12 mouse cellular contexts compared by ENCODE assay signal in the genomic region with DNA sequence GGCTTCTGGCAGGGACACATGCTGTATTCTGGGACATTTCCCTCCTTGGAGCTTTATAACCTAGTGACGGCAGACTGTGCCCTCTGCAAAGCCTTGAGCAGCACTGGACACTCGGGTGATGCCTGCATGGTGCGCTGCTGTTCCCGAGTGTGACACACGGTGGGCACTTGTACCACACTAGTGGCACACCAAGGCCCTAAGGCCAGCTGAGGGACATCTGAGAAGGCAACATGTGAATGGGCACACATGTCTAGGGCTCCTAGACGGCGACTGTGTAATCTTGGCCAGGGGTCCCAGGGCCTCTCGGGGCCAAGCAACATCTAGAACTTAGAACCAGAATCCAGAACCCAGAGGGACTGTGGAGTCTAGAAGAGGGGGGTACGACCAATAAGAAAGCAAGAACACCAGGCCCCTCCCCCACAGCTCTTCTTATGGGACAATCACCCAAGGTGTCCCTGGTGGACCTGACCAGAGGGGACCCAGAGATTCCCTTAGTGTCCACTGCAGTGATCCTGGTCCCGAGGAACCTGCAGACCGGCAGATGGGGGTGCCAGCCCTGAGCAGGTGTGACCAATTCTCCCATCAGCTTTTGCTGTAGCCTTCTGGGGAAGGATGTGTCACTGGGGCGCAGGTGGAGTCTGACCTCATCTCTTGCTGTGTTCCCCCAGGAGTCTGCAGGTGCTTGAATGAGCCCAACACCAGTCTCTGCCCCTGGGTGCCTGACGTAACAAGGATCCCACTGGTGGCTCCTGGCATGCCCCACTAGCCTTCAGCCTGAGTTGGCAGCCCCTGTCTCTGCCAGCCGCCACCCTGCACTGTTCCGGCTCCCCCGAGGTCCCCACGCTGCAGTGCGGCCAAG. TPM values are rescaled to one million over a fixed set of nuclear protein-coding genes. Genes with fewer than 3 reads are reported as not detected.
DNase-seq lines count a peak whose midpoint lies in the region; ATAC-seq and TF ChIP-seq lines count a peak whose summit lies in the region.
"Had no signal": no experiment of that assay in that cellular context is flagged by ENCODE, and none has a peak within 500 bp of the region (broad histone marks: within the 10 kb centered on the region; RNA-seq: fewer than 3 reads in every experiment).

No protein-coding gene starts in this region.

- 0 out of 2 replicates have a peak overlapping the region, but pooled peaks have one; percentile 4 for H3K4me3 ChIP-seq in midbrain, embryonic 12.5 days
- no peak overlapping the region for H3K4me3 ChIP-seq in midbrain, postnatal 0 days (ENCODE audit: low read depth, low read length)
- H3K4me3 ChIP-seq in limb, embryonic 12.5 days (replicated peaks), result 0 out of 2 replicates have a peak overlapping the region, but pooled peaks have one; percentile 97

- TF ChIP-seq CTCF in midbrain, postnatal 0 days (IDR thresholded peaks at IDR 0.05), result no peak

- DNase-seq in heart, adult 11 months, result peak; percentile 93
- no peak for DNase-seq in heart, adult 9 months (ENCODE audit: low spot score in 2 of 2)
- no peak for DNase-seq in midbrain, postnatal 0 days (ENCODE audit: low spot score)
- DNase-seq in frontal cortex, postnatal 25 days (ENCODE audit: low spot score in 2 of 2), result no peak
- DNase-seq in thymus, postnatal 36 days, result no peak
- no peak for DNase-seq in left cerebral cortex, postnatal 4 days
- DNase-seq: kidney, postnatal 36 days had no signal

- H3K27ac ChIP-seq in midbrain, embryonic 12.5 days (replicated peaks), result no peak overlapping the region
- H3K27ac ChIP-seq in midbrain, postnatal 0 days (ENCODE audit: low read depth, low read length), result no peak overlapping the region
- H3K27ac ChIP-seq in limb, embryonic 12.5 days, result peak overlapping the region; percentile 97; the same call in 1 of the 2 replicates

- ATAC-seq in midbrain, embryonic 12.5 days (ENCODE audit: low FRiP score, low read depth), result no peak
- ATAC-seq in midbrain, postnatal 0 days (ENCODE audit: low FRiP score), result no peak
- no peak for ATAC-seq in limb, embryonic 12.5 days (ENCODE audit: insufficient number of reproducible peaks, insufficient read depth, low FRiP score, low TSS enrichment, low read depth)

- 87% methylated on average over 18 of the region's 18 CpGs for WGBS in midbrain, embryonic 12.5 days
- WGBS in midbrain, postnatal 0 days, result 86% methylated on average over 18 of the region's 18 CpGs
- WGBS in limb, embryonic 12.5 days, result 85% methylated on average over 18 of the region's 18 CpGs

- intact Hi-C loops in left cerebral cortex, postnatal 4 days (cut with DNase I), result loop anchor here (10.0 kb wide), 1 partner anchor 95 kb away; no protein-coding TSS in a partner anchor

- H3K9ac ChIP-seq in midbrain, embryonic 12.5 days (replicated peaks), result 0 out of 2 replicates have a peak overlapping the region, but pooled peaks have one; percentile 37
- H3K9ac ChIP-seq in midbrain, postnatal 0 days (replicated peaks; ENCODE audit: low read length, poor library complexity, severe bottlenecking), result no peak overlapping the region
- H3K9ac ChIP-seq in limb, embryonic 12.5 days (replicated peaks), result no peak overlapping the region; the same call in 1 of the 2 replicates

- H3K4me1 ChIP-seq in midbrain, embryonic 12.5 days, result peaks cover 62% of the 10 kb centered on the region
- H3K4me1 ChIP-seq in midbrain, postnatal 0 days (ENCODE audit: insufficient read depth, low read length), result peaks cover 4% of the 10 kb centered on the region; the same call in 1 of the 2 replicates
- peaks cover 79% of the 10 kb centered on the region for H3K4me1 ChIP-seq in limb, embryonic 12.5 days (replicated peaks)

- peaks cover 6% of the 10 kb centered on the region for H3K27me3 ChIP-seq in midbrain, embryonic 12.5 days
- no peaks in the 10 kb centered on the region for H3K27me3 ChIP-seq in midbrain, postnatal 0 days (ENCODE audit: insufficient read depth, low read length)
- no peaks in the 10 kb centered on the region for H3K27me3 ChIP-seq in limb, embryonic 12.5 days

- peak overlapping the region; percentile 88; the same call in 1 of the 2 replicates for H3K4me2 ChIP-seq in midbrain, embryonic 12.5 days (replicated peaks)
- H3K4me2 ChIP-seq in midbrain, postnatal 0 days (ENCODE audit: low read depth, low read length, poor library complexity, severe bottlenecking), result no peak overlapping the region; the same call in 1 of the 2 replicates
- H3K4me2 ChIP-seq in limb, embryonic 12.5 days, result peak overlapping the region; percentile 87

- H3K36me3 ChIP-seq in midbrain, embryonic 12.5 days, result peaks cover 31% of the 10 kb centered on the region
- peaks cover 14% of the 10 kb centered on the region; the same call in 1 of the 2 replicates for H3K36me3 ChIP-seq in midbrain, postnatal 0 days (ENCODE audit: insufficient read depth, low read length)
- peaks cover 50% of the 10 kb centered on the region for H3K36me3 ChIP-seq in limb, embryonic 12.5 days

- no peaks in the 10 kb centered on the region for H3K9me3 ChIP-seq in midbrain, embryonic 12.5 days
- H3K9me3 ChIP-seq in midbrain, postnatal 0 days (ENCODE audit: low read length), result no peaks in the 10 kb centered on the region
- H3K9me3 ChIP-seq in limb, embryonic 12.5 days, result no peaks in the 10 kb centered on the region

RNA-seq across cellular contexts. Expression of a gene that starts 3.4 kb away (rescaled TPM):
- 4.0 and 5.6 TPM in 2 replicates for polyA plus RNA-seq in midbrain, embryonic 12.5 days (2016; fragmentation: Nextera tagmentation; extraction: Ambion mirVana)
- total RNA-seq in midbrain, postnatal 0 days (2014; rRNA removed), result 9.0 and 9.5 TPM in 2 replicates
- 3.1 and 3.3 TPM in 2 replicates for polyA plus RNA-seq in midbrain, postnatal 0 days (2015; fragmentation: Nextera tagmentation; extraction: Ambion mirVana)
- 8.4 and 8.6 TPM in 2 replicates for polyA plus RNA-seq in limb, embryonic 12.5 days (2016; fragmentation: Nextera tagmentation; extraction: Ambion mirVana)
- total RNA-seq in left cerebral cortex, postnatal 4 days (2021), result 1 to 10 TPM; 6.3 to 9.5 TPM

RNA-seq across cellular contexts. Expression of a gene that starts 9.2 kb away (rescaled TPM):
- polyA plus RNA-seq in midbrain, embryonic 12.5 days (2016; fragmentation: Nextera tagmentation; extraction: Ambion mirVana), result 157 and 167 TPM in 2 replicates
- total RNA-seq in midbrain, postnatal 0 days (2014; rRNA removed), result 108 and 118 TPM in 2 replicates
- 301 and 323 TPM in 2 replicates for polyA plus RNA-seq in midbrain, postnatal 0 days (2015; fragmentation: Nextera tagmentation; extraction: Ambion mirVana)
- polyA plus RNA-seq in limb, embryonic 12.5 days (2016; fragmentation: Nextera tagmentation; extraction: Ambion mirVana), result 149 and 161 TPM in 2 replicates
- total RNA-seq in left cerebral cortex, postnatal 4 days (2021), result 100 to 1,000 TPM; 307 to 309 TPM

RNA-seq across cellular contexts. Expression of a gene that starts 13.4 kb away (rescaled TPM):
- 1.4 and 1.5 TPM in 2 replicates for polyA plus RNA-seq in midbrain, embryonic 12.5 days (2016; fragmentation: Nextera tagmentation; extraction: Ambion mirVana)
- total RNA-seq in midbrain, postnatal 0 days (2014; rRNA removed), result 6.1 and 9.6 TPM in 2 replicates
- 4.4 and 5.5 TPM in 2 replicates for polyA plus RNA-seq in midbrain, postnatal 0 days (2015; fragmentation: Nextera tagmentation; extraction: Ambion mirVana)
- 1.1 and 1.2 TPM in 2 replicates for polyA plus RNA-seq in limb, embryonic 12.5 days (2016; fragmentation: Nextera tagmentation; extraction: Ambion mirVana)
- 1 to 10 TPM; 5.0 to 6.8 TPM for total RNA-seq in left cerebral cortex, postnatal 4 days (2021)

RNA-seq across cellular contexts. Expression of a gene that starts 19.5 kb away (rescaled TPM):
- 27.9 and 34.2 TPM in 2 replicates for polyA plus RNA-seq in midbrain, embryonic 12.5 days (2016; fragmentation: Nextera tagmentation; extraction: Ambion mirVana)
- not detected in 2 replicates for total RNA-seq in midbrain, postnatal 0 days (2014; rRNA removed)
- polyA plus RNA-seq in midbrain, postnatal 0 days (2015; fragmentation: Nextera tagmentation; extraction: Ambion mirVana), result 7.4 and 17.3 TPM in 2 replicates
- polyA plus RNA-seq in limb, embryonic 12.5 days (2016; fragmentation: Nextera tagmentation; extraction: Ambion mirVana), result 5.5 and 21.1 TPM in 2 replicates
- not detected for total RNA-seq in left cerebral cortex, postnatal 4 days (2021)
- total RNA-seq: liver, adult 2 months had no signal
- polyA plus RNA-seq: gonadal fat pad, adult 2 months; liver, adult 2 months; neural tube, embryonic 11.5 days had no signal

RNA-seq across cellular contexts. Expression of a gene that starts 21.5 kb away (rescaled TPM):
- polyA plus RNA-seq in midbrain, embryonic 12.5 days (2016; fragmentation: Nextera tagmentation; extraction: Ambion mirVana), result 65.4 and 68.4 TPM in 2 replicates
- 75.9 and 79.6 TPM in 2 replicates for total RNA-seq in midbrain, postnatal 0 days (2014; rRNA removed)
- polyA plus RNA-seq in midbrain, postnatal 0 days (2015; fragmentation: Nextera tagmentation; extraction: Ambion mirVana), result 54.9 and 55.3 TPM in 2 replicates
- 50.8 and 53.7 TPM in 2 replicates for polyA plus RNA-seq in limb, embryonic 12.5 days (2016; fragmentation: Nextera tagmentation; extraction: Ambion mirVana)
- 10 to 100 TPM; 56.4 to 59.6 TPM for total RNA-seq in left cerebral cortex, postnatal 4 days (2021)
